Mouse (Mus musculus) inflammation-experienced regulatory T-cells (primary cell): ENCODE measurements around the gene B430306N03Rik. TPM values are rescaled to one million over a fixed set of nuclear protein-coding genes. Genes with fewer than 3 reads are reported as not detected.

ENCODE experiments used
- polyA plus RNA-seq, 2 experiments: library from polyadenylated mRNA; unstranded; fragments of 100-300 nt; shearing (Covaris generic); gene quantifications; one replicate each; pipeline ENCODE4 v1.2.1; 2017

B430306N03Rik gene
- 10 to 100 TPM in 1 of 2 experiments, 1 to 10 TPM in 1; 2.7 to 11.0 TPM for polyA plus RNA-seq

GRCm38 (mm10) chr17:48315905-48316579, at the start of gene B430306N03Rik:
Gene B430306N03Rik, plus strand, starts transcription at chr17:48316141.

GRCm38 (mm10) chr17:48299203-48299602, 16.7 kb upstream of the B430306N03Rik start, which contains the start of gene Treml2:
Gene Treml2, plus strand, starts transcription at chr17:48299498.

GRCm38 (mm10) chr17:48346231-48346630, 30.3 kb downstream of the B430306N03Rik start, which contains the start of gene Trem2:
Gene Trem2, plus strand, starts transcription at chr17:48346401.

GRCm38 (mm10) chr17:48359616-48360015, 43.7 kb downstream of the B430306N03Rik start, which contains the start of gene Treml1:
Gene Treml1, plus strand, starts transcription at chr17:48359916.

Other genes starting within 250 kb of the B430306N03Rik start
- 1 to 10 TPM in 1 of 2 experiments, not detected in 1; 1.7 TPM for gene 1700067P10Rik, start 226.8 kb upstream of the B430306N03Rik start, polyA plus RNA-seq
- under 1 TPM; 0.23 to 0.32 TPM for gene 9830107B12Rik, start 169.9 kb upstream of the B430306N03Rik start, polyA plus RNA-seq
- gene A530064D06Rik, start 148.9 kb upstream of the B430306N03Rik start, polyA plus RNA-seq, result 1 to 10 TPM in 1 of 2 experiments, under 1 TPM in 1; 0.74 to 2.2 TPM
- gene Trem1, start 83.4 kb upstream of the B430306N03Rik start, polyA plus RNA-seq, result under 1 TPM; 0.07 to 0.64 TPM
- gene Trem3, start 68.4 kb upstream of the B430306N03Rik start, polyA plus RNA-seq, result not detected
- 1 to 10 TPM in 1 of 2 experiments, under 1 TPM in 1; 0.43 to 6.5 TPM for gene Treml4, start 51.8 kb upstream of the B430306N03Rik start, polyA plus RNA-seq
- 10 to 100 TPM; 16.9 to 21.4 TPM for gene Treml2, start 16.6 kb upstream of the B430306N03Rik start, polyA plus RNA-seq
- gene Trem2, start 30.3 kb downstream of the B430306N03Rik start, polyA plus RNA-seq, result not detected
- 1 to 10 TPM in 1 of 2 experiments, under 1 TPM in 1; 0.25 to 1.2 TPM for gene Treml1, start 43.8 kb downstream of the B430306N03Rik start, polyA plus RNA-seq
- gene Nfya, start 93.8 kb downstream of the B430306N03Rik start, polyA plus RNA-seq, result 1 to 10 TPM; 5.1 to 5.5 TPM
- gene Oard1, start 93.9 kb downstream of the B430306N03Rik start, polyA plus RNA-seq, result 10 to 100 TPM; 70.0 to 82.8 TPM
- 1 to 10 TPM; 3.0 to 8.1 TPM for gene Apobec2, start 116.8 kb downstream of the B430306N03Rik start, polyA plus RNA-seq
- 1 to 10 TPM in 1 of 2 experiments, under 1 TPM in 1; 0.24 to 9.0 TPM for gene Tspo2, start 135.4 kb downstream of the B430306N03Rik start, polyA plus RNA-seq
- 10 to 100 TPM; 24.2 to 36.8 TPM for gene Unc5cl, start 138.8 kb downstream of the B430306N03Rik start, polyA plus RNA-seq